ENCODE assay signal across 9 mouse cellular contexts in genomic region chr15:78948883-78949282, GRCm38 (mm10). TPM values are rescaled to one million over a fixed set of nuclear protein-coding genes. Genes with fewer than 3 reads are reported as not detected.
DNase-seq lines count a peak whose midpoint lies in the region; ATAC-seq lines count a peak whose summit lies in the region.
"Had no signal": no experiment of that assay in that cellular context is flagged by ENCODE, and none has a peak within 500 bp of the region (broad histone marks: within the 10 kb centered on the region; RNA-seq: fewer than 3 reads in every experiment).

No protein-coding gene starts in this region.

- no peak overlapping the region; the same call in 1 of the 2 replicates for H3K4me3 ChIP-seq in embryonic facial prominence, embryonic 14.5 days (ENCODE audit: low read depth, low read length)
- H3K4me3 ChIP-seq in hindbrain, embryonic 14.5 days (replicated peaks; ENCODE audit: low read length): peak overlapping the region; percentile 69
- peak overlapping the region; percentile 57 for H3K4me3 ChIP-seq in midbrain, embryonic 14.5 days (replicated peaks; ENCODE audit: low read depth, low read length)

- H3K9ac ChIP-seq in embryonic facial prominence, embryonic 14.5 days (ENCODE audit: low read depth, low read length): no peak overlapping the region
- no peak overlapping the region for H3K9ac ChIP-seq in hindbrain, embryonic 14.5 days
- H3K9ac ChIP-seq in midbrain, embryonic 14.5 days (replicated peaks; ENCODE audit: low read length): no peak overlapping the region

- DNase-seq in cerebellum, postnatal 10 days: peak; percentile 58 to 61
- DNase-seq in embryonic facial prominence, embryonic 14.5 days (ENCODE audit: low spot score): no peak
- no peak for DNase-seq in hindbrain, embryonic 14.5 days (ENCODE audit: low spot score)
- no peak for DNase-seq in midbrain, embryonic 14.5 days
- DNase-seq in layer of hippocampus, postnatal 36 days: no peak
- no peak for DNase-seq in lung, postnatal 36 days
- DNase-seq in urinary bladder, postnatal 4 days (ENCODE audit: low spot score in 2 of 2): no peak
- DNase-seq: thymus, postnatal 14 days had no signal

- WGBS in embryonic facial prominence, embryonic 14.5 days: 97% methylated on average over 3 of the region's 3 CpGs
- WGBS in hindbrain, embryonic 14.5 days: 95% methylated on average over 3 of the region's 3 CpGs
- WGBS in midbrain, embryonic 14.5 days: 98% methylated on average over 3 of the region's 3 CpGs

- H3K27ac ChIP-seq in embryonic facial prominence, embryonic 14.5 days (replicated peaks; ENCODE audit: low read depth, low read length): no peak overlapping the region
- no peak overlapping the region for H3K27ac ChIP-seq in hindbrain, embryonic 14.5 days
- no peak overlapping the region for H3K27ac ChIP-seq in midbrain, embryonic 14.5 days (replicated peaks; ENCODE audit: low read depth, low read length)

- no peaks in the 10 kb centered on the region for H3K36me3 ChIP-seq in embryonic facial prominence, embryonic 14.5 days (ENCODE audit: control insufficient read depth, insufficient read depth, low read length)
- H3K36me3 ChIP-seq in hindbrain, embryonic 14.5 days (replicated peaks; ENCODE audit: control insufficient read depth, insufficient read depth): peaks cover 21% of the 10 kb centered on the region
- H3K36me3 ChIP-seq in midbrain, embryonic 14.5 days (ENCODE audit: control insufficient read depth, insufficient read depth, low read length): peaks cover 21% of the 10 kb centered on the region

- no peak for ATAC-seq in embryonic facial prominence, embryonic 14.5 days (ENCODE audit: low read depth)
- no peak for ATAC-seq in hindbrain, embryonic 14.5 days (ENCODE audit: low FRiP score)
- ATAC-seq in midbrain, embryonic 14.5 days (ENCODE audit: low FRiP score, low TSS enrichment): no peak
- ATAC-seq: lung, postnatal 0 days had no signal

- H3K4me1 ChIP-seq in embryonic facial prominence, embryonic 14.5 days (ENCODE audit: control insufficient read depth, insufficient read depth, low read length): 0 out of 2 replicates have a peak, but pooled peaks cover 6% of the 10 kb centered on the region
- peaks cover 22% of the 10 kb centered on the region; the same call in 1 of the 2 replicates for H3K4me1 ChIP-seq in hindbrain, embryonic 14.5 days (replicated peaks; ENCODE audit: control insufficient read depth, insufficient read depth, low read length)
- peaks cover 14% of the 10 kb centered on the region for H3K4me1 ChIP-seq in midbrain, embryonic 14.5 days (ENCODE audit: control insufficient read depth, insufficient read depth, low read length)

- H3K9me3 ChIP-seq in embryonic facial prominence, embryonic 14.5 days (ENCODE audit: control insufficient read depth, low read length): no peaks in the 10 kb centered on the region
- H3K9me3 ChIP-seq in hindbrain, embryonic 14.5 days (ENCODE audit: control insufficient read depth, low read length): no peaks in the 10 kb centered on the region
- H3K9me3 ChIP-seq in midbrain, embryonic 14.5 days (ENCODE audit: control insufficient read depth, low read length): no peaks in the 10 kb centered on the region

- peak overlapping the region; percentile 77; the same call in 1 of the 2 replicates for H3K4me2 ChIP-seq in embryonic facial prominence, embryonic 14.5 days (ENCODE audit: low read depth, low read length)
- H3K4me2 ChIP-seq in hindbrain, embryonic 14.5 days (replicated peaks): peak overlapping the region; percentile 66
- peak overlapping the region; percentile 65 for H3K4me2 ChIP-seq in midbrain, embryonic 14.5 days (ENCODE audit: low read length)

- no peaks in the 10 kb centered on the region for H3K27me3 ChIP-seq in embryonic facial prominence, embryonic 14.5 days (replicated peaks; ENCODE audit: control insufficient read depth, insufficient read depth, low read length)
- H3K27me3 ChIP-seq in hindbrain, embryonic 14.5 days (ENCODE audit: control insufficient read depth, insufficient read depth, low read length): no peaks in the 10 kb centered on the region
- no peaks in the 10 kb centered on the region for H3K27me3 ChIP-seq in midbrain, embryonic 14.5 days (ENCODE audit: control insufficient read depth, insufficient read depth, low read length)

RNA-seq across cellular contexts. Expression of gene Triobp, which starts 1.4 kb away (rescaled TPM):
- 46.2 and 47.4 TPM in 2 replicates for polyA plus RNA-seq in embryonic facial prominence, embryonic 14.5 days (2014; fragmentation: Nextera tagmentation; extraction: Ambion mirVana)
- polyA plus RNA-seq in hindbrain, embryonic 14.5 days (2014; fragmentation: Nextera tagmentation; extraction: Ambion mirVana): 37.4 and 41.1 TPM in 2 replicates
- polyA plus RNA-seq in midbrain, embryonic 14.5 days (2014; fragmentation: Nextera tagmentation; extraction: Ambion mirVana): 42.5 and 46.5 TPM in 2 replicates
- 10 to 100 TPM in 1 of 2 experiments, 1 to 10 TPM in 1; 7.7 to 12.7 TPM for total RNA-seq in layer of hippocampus, postnatal 36 days (2021)

RNA-seq across cellular contexts. Expression of gene Nol12, which starts 14.2 kb away (rescaled TPM):
- 51.1 and 54.3 TPM in 2 replicates for polyA plus RNA-seq in embryonic facial prominence, embryonic 14.5 days (2014; fragmentation: Nextera tagmentation; extraction: Ambion mirVana)
- polyA plus RNA-seq in hindbrain, embryonic 14.5 days (2014; fragmentation: Nextera tagmentation; extraction: Ambion mirVana): 57.7 and 59.2 TPM in 2 replicates
- 61.0 and 70.8 TPM in 2 replicates for polyA plus RNA-seq in midbrain, embryonic 14.5 days (2014; fragmentation: Nextera tagmentation; extraction: Ambion mirVana)
- 10 to 100 TPM; 36.7 to 39.5 TPM for total RNA-seq in layer of hippocampus, postnatal 36 days (2021)

RNA-seq across cellular contexts. Expression of gene Lgals1, which starts 22.4 kb away (rescaled TPM):
- 2,628 and 2,877 TPM in 2 replicates for polyA plus RNA-seq in embryonic facial prominence, embryonic 14.5 days (2014; fragmentation: Nextera tagmentation; extraction: Ambion mirVana)
- polyA plus RNA-seq in hindbrain, embryonic 14.5 days (2014; fragmentation: Nextera tagmentation; extraction: Ambion mirVana): 117 and 157 TPM in 2 replicates
- 13.8 and 101 TPM in 2 replicates for polyA plus RNA-seq in midbrain, embryonic 14.5 days (2014; fragmentation: Nextera tagmentation; extraction: Ambion mirVana)
- 10 to 100 TPM; 18.2 to 19.2 TPM for total RNA-seq in layer of hippocampus, postnatal 36 days (2021)

RNA-seq across cellular contexts. Expression of gene Pdxp, which starts 35.2 kb away (rescaled TPM):
- 19.6 and 21.0 TPM in 2 replicates for polyA plus RNA-seq in embryonic facial prominence, embryonic 14.5 days (2014; fragmentation: Nextera tagmentation; extraction: Ambion mirVana)
- 105 and 121 TPM in 2 replicates for polyA plus RNA-seq in hindbrain, embryonic 14.5 days (2014; fragmentation: Nextera tagmentation; extraction: Ambion mirVana)
- polyA plus RNA-seq in midbrain, embryonic 14.5 days (2014; fragmentation: Nextera tagmentation; extraction: Ambion mirVana): 111 and 147 TPM in 2 replicates
- total RNA-seq in layer of hippocampus, postnatal 36 days (2021): 100 to 1,000 TPM; 171 to 176 TPM

RNA-seq across cellular contexts. Expression of gene Sh3bp1, which starts 49.3 kb away (rescaled TPM):
- polyA plus RNA-seq in embryonic facial prominence, embryonic 14.5 days (2014; fragmentation: Nextera tagmentation; extraction: Ambion mirVana): 40.8 and 44.1 TPM in 2 replicates
- 3.7 and 5.5 TPM in 2 replicates for polyA plus RNA-seq in hindbrain, embryonic 14.5 days (2014; fragmentation: Nextera tagmentation; extraction: Ambion mirVana)
- 1.7 and 2.9 TPM in 2 replicates for polyA plus RNA-seq in midbrain, embryonic 14.5 days (2014; fragmentation: Nextera tagmentation; extraction: Ambion mirVana)
- total RNA-seq in layer of hippocampus, postnatal 36 days (2021): 10 to 100 TPM; 32.0 to 33.3 TPM

Comparison
In these comparisons a context has a peak if more than half of its experiments do, and no peak if none do; other contexts are left out.
1. DNase-seq: peak in cerebellum, postnatal 10 days (2 of 2); none in embryonic facial prominence, embryonic 14.5 days (single experiment), hindbrain, embryonic 14.5 days (single experiment), midbrain, embryonic 14.5 days (single experiment), layer of hippocampus, postnatal 36 days (0 of 2), lung, postnatal 36 days (single experiment) and urinary bladder, postnatal 4 days (0 of 2).
2. RNA of gene Lgals1, which starts 22.4 kb away (polyA plus RNA-seq): 2,628 to 2,877 TPM in embryonic facial prominence, embryonic 14.5 days; 117 to 157 TPM in hindbrain, embryonic 14.5 days and 13.8 to 101 TPM in midbrain, embryonic 14.5 days; every median in the first group is over 10 times any median in the second.
3. Peak in every context shown above with its lines, with median percentiles within 50 percentile points of each other: H3K4me2 ChIP-seq.